Mouse (Mus musculus): ENCODE results near the gene Coa7. TPM values are rescaled to one million over a fixed set of nuclear protein-coding genes. Genes with fewer than 3 reads are reported as not detected.
A peak's percentile ranks its signal among the peaks of the same experiment; 100 is the strongest.

Coa7 gene
- polyA plus RNA-seq, 1 experiment, result 16.8 TPM

DNA sequence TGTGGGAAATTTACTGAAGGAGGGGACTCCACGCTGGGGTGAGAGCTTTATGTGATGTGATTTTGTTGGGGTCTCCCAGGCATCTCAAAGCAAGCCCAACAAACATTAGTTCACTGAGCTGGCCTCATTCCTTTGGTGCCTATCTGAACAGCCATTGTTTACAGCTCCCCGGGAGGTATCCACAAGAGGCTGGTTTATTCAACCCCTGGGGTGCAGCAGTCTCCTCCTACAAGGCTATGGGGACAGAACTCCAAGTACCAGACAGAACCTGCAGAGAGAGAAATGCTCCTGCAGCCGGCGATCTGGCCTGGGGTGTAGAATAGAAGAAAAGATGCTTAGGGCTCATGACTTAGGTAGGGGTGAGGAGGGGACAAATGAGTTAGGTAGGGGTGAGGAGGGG is 30.6 kb downstream of the Coa7 start:
- TF ChIP-seq POLR2A (IDR thresholded peaks at IDR 0.05; ENCODE audit: borderline replicate concordance, insufficient read depth, low read length) (no peak), CTCF (IDR thresholded peaks at IDR 0.05; ENCODE audit: borderline replicate concordance, insufficient read depth, low read depth, low read length) (no peak)
- H3K27ac ChIP-seq (ENCODE audit: insufficient read depth, low read length), result no peak overlapping the region
- no peak overlapping the region for H3K4me3 ChIP-seq (replicated peaks; ENCODE audit: insufficient read depth, low read depth, low read length)
- H3K4me1 ChIP-seq (ENCODE audit: control insufficient read depth, insufficient read depth, low read length), result no peaks in the 10 kb centered on the region; the same call in 1 of the 2 replicates
- H3K27me3 ChIP-seq (ENCODE audit: control insufficient read depth, insufficient read depth, low read length), result no peaks in the 10 kb centered on the region
- WGBS, result 54% methylated on average over 4 of the region's 4 CpGs
- DNase-seq, result no peak

DNA sequence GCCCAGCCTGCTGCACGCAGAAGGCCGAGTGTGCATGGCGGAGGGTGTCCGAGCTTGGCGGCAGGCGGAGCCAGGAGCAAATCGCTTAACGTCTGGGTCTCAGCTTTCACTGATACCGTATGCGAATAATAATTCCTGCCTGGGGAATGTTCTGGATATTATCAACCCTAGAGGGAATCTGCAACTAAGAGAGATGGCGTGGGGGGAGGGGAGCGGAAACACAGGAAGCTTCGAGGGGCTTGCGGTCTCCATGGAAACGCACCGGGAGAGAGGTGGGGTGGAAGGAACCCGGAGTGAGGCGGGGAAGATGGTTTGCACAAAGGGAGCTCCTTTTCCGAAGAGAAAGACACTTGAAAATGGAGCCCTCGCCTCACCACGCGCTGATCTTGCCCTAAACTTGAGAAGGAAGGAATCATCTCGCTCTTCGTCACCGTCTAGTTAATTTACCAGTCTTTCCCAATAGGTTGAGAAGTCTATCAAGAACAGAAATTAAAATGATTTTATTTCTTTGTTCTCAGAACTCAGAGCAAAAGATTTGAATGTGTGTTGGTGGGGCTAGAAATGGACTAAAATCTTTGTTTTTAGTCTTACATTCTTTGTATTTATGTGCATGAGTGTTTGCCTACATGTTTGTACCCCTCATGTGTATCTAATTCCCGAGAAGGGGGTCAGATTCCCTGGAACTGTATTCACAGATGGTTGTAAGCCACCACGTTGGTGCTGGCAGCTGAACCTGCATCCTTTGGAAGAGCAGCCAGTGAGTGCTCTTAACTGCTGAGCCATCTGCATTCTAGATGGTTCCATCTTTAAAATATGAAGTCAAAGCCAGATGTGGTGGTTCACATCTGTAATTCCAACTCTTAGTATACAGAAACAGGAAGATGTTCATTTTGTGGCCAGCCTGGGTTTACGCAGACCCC is 32.5 kb downstream of the Coa7 start:
- DNase-seq, result no peak
- H3K27ac ChIP-seq (ENCODE audit: insufficient read depth, low read length), result no peak overlapping the region
- H3K27me3 ChIP-seq (ENCODE audit: control insufficient read depth, insufficient read depth, low read length), result no peaks in the 10 kb centered on the region
- H3K4me1 ChIP-seq (ENCODE audit: control insufficient read depth, insufficient read depth, low read length), result peaks cover 4% of the 10 kb centered on the region
- TF ChIP-seq CTCF (IDR thresholded peaks at IDR 0.05; ENCODE audit: borderline replicate concordance, insufficient read depth, low read depth, low read length) (no peak), POLR2A (IDR thresholded peaks at IDR 0.05; ENCODE audit: borderline replicate concordance, insufficient read depth, low read length) (no peak)
- peak overlapping the region; percentile 41 for H3K4me3 ChIP-seq (replicated peaks; ENCODE audit: insufficient read depth, low read depth, low read length)
- 27% methylated on average over 28 of the region's 28 CpGs for WGBS

DNA sequence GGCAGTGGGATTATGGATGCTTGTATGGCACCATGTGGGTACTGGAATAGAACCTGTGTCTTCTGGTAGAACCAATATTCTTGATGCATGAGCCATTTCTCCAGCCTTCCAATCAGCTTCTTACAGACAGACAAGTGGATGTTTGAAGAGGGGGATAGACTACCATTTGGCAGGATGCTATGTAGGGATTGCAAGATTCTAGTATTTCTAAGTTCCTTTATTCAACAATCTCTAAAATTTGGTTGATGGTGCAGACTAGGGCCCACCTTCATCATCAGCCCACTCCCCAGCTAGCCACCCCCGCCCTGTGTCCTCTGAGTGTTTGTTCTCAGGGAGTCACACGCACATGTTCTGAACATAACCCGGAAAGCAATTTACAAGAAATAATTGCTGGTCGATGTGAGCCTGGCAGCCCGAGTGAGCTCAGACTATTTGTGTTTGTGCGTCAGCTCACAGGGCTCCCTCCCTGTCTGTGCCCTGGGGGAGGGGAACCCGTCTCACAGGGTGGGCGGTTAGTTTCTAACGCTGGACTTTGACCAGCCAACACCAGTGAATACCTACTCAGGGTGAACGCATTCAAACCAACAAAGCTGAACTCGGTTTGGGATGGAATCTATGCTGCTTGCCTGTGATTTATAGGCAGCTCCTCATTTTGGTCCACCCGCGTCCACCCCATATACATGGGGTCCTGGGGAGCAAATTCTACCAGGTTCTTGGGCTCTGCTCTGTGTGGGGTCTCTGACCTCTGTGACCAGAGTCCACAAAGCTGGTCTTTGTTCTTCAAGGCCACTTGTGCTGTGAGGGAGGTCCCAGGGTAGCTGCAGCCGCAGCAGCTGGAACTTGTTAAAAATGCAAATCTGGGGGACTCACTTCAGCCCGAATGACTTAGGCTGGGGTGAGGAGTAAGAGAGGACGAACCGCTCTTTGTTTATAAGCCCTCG is 34.7 kb downstream of the Coa7 start:
- H3K27me3 ChIP-seq (ENCODE audit: control insufficient read depth, insufficient read depth, low read length), result no peaks in the 10 kb centered on the region
- 42% methylated on average over 18 of the region's 18 CpGs for WGBS
- peaks cover 4% of the 10 kb centered on the region for H3K4me1 ChIP-seq (ENCODE audit: control insufficient read depth, insufficient read depth, low read length)
- H3K4me3 ChIP-seq (replicated peaks; ENCODE audit: insufficient read depth, low read depth, low read length), result no peak overlapping the region
- H3K27ac ChIP-seq (ENCODE audit: insufficient read depth, low read length), result no peak overlapping the region
- no peak for DNase-seq
- TF ChIP-seq CTCF (IDR thresholded peaks at IDR 0.05; ENCODE audit: borderline replicate concordance, insufficient read depth, low read depth, low read length), result no peak
- TF ChIP-seq POLR2A (IDR thresholded peaks at IDR 0.05; ENCODE audit: borderline replicate concordance, insufficient read depth, low read length), result no peak

DNA sequence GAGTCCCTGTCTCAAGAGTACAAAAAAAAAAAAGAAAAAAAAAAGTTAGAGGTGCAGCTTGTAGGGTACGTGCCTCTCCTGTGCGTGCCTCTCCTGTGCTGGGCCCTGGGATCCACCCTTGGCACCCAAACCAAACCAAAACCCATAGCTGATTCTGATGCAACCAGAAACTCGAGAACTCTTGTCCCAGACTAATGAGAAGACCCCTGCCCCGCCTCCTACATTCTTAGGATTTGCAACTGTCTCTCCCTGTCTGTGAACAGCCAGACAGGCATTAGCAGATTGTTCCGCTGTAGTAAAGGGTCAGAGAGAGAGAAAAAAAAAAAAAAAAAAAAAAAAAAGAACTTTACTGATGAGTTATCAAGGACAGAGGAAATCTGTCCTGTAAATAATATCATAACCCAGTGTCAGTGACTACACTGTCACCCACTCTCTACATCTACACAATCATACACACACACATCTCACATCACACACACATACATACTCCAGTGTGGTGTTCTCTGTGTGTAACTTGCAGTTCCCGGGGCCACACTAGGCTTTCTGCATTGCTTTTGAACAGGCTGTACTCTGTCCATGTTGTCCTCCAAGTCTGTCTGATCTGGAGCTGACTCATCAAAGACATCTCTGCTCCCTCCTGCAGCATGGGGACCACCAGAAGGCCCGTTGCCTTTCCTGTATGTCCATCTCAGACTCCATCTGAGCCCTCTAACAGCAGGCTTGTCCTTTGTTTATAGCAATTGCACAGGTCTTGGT is 35.6 kb downstream of the Coa7 start:
- Histone ChIP-seq H3K27ac (ENCODE audit: insufficient read depth, low read length) (no peak overlapping the region), H3K4me3 (replicated peaks; ENCODE audit: insufficient read depth, low read depth, low read length) (no peak overlapping the region), H3K27me3 (ENCODE audit: control insufficient read depth, insufficient read depth, low read length) (no peaks in the 10 kb centered on the region), H3K4me1 (ENCODE audit: control insufficient read depth, insufficient read depth, low read length) (peaks cover 4% of the 10 kb centered on the region)
- 54% methylated on average over 7 of the region's 7 CpGs for WGBS
- TF ChIP-seq CTCF (IDR thresholded peaks at IDR 0.05; ENCODE audit: borderline replicate concordance, insufficient read depth, low read depth, low read length) (no peak), POLR2A (IDR thresholded peaks at IDR 0.05; ENCODE audit: borderline replicate concordance, insufficient read depth, low read length) (no peak)
- DNase-seq, result no peak

DNA sequence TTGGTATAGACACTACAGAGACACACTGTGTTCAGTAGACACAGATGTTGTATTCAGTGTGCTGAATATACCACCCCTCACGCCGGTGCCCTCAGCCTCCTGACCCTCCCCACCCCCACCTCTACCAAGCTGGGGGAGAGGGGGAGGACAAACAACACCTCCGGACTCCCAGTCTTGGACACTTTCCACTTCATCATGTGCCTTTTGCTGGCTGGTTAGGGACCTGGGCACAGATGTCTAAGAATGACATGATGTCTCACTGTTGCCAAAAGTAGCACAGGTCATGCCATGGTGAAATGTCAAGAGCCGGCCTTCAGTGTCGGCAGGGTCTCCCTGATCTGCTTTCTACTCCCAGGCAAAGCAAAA is 36.2 kb downstream of the Coa7 start:
- Histone ChIP-seq H3K4me3 (replicated peaks; ENCODE audit: insufficient read depth, low read depth, low read length) (no peak overlapping the region), H3K27ac (ENCODE audit: insufficient read depth, low read length) (no peak overlapping the region), H3K4me1 (ENCODE audit: control insufficient read depth, insufficient read depth, low read length) (peaks cover 4% of the 10 kb centered on the region), H3K27me3 (ENCODE audit: control insufficient read depth, insufficient read depth, low read length) (no peaks in the 10 kb centered on the region)
- WGBS, result 13% methylated on average over 5 of the region's 5 CpGs
- TF ChIP-seq CTCF (IDR thresholded peaks at IDR 0.05; ENCODE audit: borderline replicate concordance, insufficient read depth, low read depth, low read length) (no peak), POLR2A (IDR thresholded peaks at IDR 0.05; ENCODE audit: borderline replicate concordance, insufficient read depth, low read length) (no peak)
- DNase-seq, result no peak

DNA sequence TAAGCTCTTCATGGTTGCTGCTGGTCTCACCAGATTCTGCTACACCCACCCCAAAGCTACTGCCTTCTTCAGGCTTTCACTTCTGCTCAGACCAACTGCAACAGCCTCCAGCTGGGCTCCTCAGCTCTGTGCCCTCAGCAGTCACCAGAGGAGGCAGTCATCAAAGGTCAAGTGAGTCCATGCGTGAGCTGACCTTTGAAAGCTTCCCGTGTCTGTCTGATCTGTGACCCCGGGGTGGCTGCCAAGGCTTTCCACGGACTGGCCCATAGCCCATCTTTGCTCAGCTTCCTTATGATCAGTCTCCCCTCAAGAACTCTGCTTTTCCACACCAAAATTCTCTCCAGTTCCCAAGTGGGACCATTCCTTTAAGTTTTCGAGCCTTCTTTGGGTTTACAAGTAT is 41.3 kb downstream of the Coa7 start:
- 23% methylated on average over 5 of the region's 5 CpGs for WGBS
- DNase-seq, result no peak
- Histone ChIP-seq H3K4me1 (ENCODE audit: control insufficient read depth, insufficient read depth, low read length) (peaks cover under 1% of the 10 kb centered on the region; the same call in 1 of the 2 replicates), H3K27ac (ENCODE audit: insufficient read depth, low read length) (no peak overlapping the region), H3K27me3 (ENCODE audit: control insufficient read depth, insufficient read depth, low read length) (no peaks in the 10 kb centered on the region), H3K4me3 (replicated peaks; ENCODE audit: insufficient read depth, low read depth, low read length) (no peak overlapping the region)
- TF ChIP-seq POLR2A (IDR thresholded peaks at IDR 0.05; ENCODE audit: borderline replicate concordance, insufficient read depth, low read length), result no peak
- no peak for TF ChIP-seq CTCF (IDR thresholded peaks at IDR 0.05; ENCODE audit: borderline replicate concordance, insufficient read depth, low read depth, low read length)

DNA sequence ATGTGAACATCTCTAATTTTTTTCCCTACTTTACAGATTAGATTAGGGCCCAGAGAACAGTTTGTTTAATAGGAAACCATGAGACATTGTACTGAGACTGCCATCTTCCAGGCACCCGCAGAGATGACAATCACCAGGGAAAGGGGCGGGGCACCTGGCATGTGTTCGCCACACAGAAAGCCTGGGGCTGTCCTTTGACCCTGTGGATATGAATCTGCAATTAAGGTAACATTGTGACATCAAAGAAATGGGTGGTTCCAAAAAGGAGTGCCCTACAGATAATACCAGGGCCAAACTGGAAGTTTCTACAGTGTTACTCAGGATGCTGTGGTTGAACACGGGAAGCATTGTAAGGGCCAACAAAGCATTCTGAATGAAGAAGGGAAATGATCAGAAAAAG is 42.5 kb downstream of the Coa7 start:
- no peaks in the 10 kb centered on the region for H3K27me3 ChIP-seq (ENCODE audit: control insufficient read depth, insufficient read depth, low read length)
- H3K4me3 ChIP-seq (replicated peaks; ENCODE audit: insufficient read depth, low read depth, low read length), result no peak overlapping the region
- DNase-seq, result no peak
- WGBS, result 60% methylated on average over 4 of the region's 4 CpGs
- no peak overlapping the region for H3K27ac ChIP-seq (ENCODE audit: insufficient read depth, low read length)
- no peaks in the 10 kb centered on the region for H3K4me1 ChIP-seq (ENCODE audit: control insufficient read depth, insufficient read depth, low read length)
- TF ChIP-seq POLR2A (IDR thresholded peaks at IDR 0.05; ENCODE audit: borderline replicate concordance, insufficient read depth, low read length), result no peak
- no peak for TF ChIP-seq CTCF (IDR thresholded peaks at IDR 0.05; ENCODE audit: borderline replicate concordance, insufficient read depth, low read depth, low read length)

Measured in cerebellum, adult 2 months (tissue).